Mouse (Mus musculus) telencephalon, adult 2 months (tissue): ENCODE measurements around the gene Tnfrsf21.

Experiments used
- DNase-seq: peaks from one replicate; pipeline ENCODE4 v3.0.0-alpha.2; 2011; ENCODE audit warnings: low read depth, low spot score

Gene Tnfrsf21

DNA sequence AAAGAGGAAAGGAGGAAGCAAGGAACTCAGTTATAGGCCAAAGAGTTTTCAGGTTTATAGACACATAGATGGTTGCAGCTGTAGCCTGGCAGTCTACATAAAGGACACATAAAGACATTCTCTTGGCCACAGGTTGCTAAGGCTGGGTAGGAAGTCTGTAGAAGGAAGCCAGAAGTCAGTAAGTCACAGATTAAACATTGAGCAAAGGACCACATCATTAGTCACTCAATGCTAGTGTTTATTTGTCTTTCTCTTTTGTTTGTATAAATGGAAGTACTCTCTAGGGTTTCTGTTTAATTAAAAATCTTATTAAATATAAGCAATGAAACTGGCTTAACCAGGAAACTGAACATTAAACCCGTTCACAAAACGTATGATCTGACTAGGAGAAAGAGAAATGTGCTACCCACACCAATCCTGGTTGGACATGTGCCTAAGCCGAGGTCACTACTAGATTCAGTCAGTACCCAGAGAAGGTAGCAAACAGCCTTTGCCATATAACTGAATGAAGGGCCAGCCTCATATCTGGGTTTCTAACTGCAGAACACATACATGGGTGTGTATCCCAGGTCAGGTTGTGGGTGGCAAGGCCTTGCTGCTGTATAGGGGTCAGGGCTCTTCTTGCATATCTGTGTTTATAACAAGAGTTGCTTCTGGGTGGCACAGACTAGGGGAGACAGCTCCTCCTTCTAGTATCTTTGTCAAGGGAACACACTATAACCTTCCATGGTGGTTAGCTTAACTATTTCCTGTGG is 113.9 kb downstream of the Tnfrsf21 start:
- DNase-seq = no peak

DNA sequence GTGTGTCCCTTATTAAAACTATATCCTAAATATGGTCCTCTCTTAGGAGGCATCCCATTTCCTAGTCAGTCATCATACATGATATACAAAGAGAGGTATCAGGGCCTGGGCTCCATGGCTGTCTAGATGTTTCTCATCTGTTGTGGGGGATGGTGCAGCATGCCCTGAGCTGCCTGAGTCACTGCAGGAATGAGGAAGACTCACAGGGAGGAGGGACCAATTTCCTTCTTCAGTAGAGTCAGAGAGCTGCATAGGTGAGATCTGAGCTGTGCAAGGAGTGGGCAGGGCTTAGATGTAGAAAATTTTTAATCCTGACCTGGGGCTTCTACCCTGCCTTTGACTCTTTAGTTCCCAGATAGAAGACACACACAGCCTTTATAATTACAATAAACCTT is 114.5 kb downstream of the Tnfrsf21 start:
- no peak for DNase-seq

DNA sequence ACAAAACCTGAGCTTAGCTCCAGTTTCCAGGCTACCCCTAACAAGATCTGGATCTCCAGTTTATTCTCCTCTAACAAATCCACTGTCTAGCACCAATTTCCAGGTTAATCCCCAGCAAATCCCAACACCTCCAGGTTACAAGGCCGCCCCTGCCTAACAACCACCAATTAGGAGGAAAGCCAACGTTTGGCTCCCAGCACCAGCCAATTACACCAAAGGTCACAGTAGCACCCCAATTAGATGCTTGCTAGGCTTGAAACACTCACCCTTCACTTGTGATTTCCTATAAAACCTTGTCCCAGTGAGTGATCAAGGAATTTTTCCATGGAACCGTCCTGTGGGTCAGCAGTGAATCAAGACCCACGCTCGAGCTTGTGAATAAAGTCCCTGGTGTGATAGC is 116.1 kb downstream of the Tnfrsf21 start:
- no peak for DNase-seq

DNA sequence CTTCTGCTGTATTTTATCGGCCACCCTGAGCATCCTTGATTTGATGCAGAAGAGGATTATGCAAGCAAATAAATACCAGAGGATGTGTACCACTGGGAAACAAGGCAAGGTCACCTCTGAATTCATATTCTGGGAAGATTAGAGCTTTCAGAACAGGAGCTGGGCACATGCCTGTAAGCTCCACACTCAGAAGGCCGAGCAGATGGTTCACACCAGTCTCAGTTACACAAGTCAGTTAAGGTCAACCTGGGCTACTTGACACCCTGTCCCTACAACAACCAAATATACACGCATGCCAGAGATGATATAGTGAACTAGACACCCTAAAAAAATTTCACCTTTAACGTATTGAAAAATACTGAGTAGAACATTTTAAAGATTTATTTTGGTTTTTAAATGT is 116.8 kb downstream of the Tnfrsf21 start:
- DNase-seq = no peak

DNA sequence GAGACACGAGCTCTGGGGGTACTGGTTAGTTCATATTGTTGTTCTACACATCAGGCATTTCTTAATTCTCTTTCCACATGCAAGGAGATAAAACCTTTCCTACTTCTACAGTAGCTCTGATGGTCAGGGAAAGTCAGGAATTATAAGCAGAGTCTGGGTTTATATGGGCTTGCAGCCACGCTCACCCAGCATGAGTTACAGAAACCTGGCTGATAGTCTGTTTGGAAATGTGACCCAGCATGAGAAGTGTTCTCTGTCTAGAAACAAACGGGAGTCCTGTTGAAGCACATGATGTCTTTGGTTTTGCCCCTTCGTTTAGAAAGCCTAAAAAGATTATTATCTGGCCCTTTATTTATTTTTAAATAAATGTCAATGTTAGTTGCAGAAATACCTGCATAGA is 118.6 kb downstream of the Tnfrsf21 start:
- DNase-seq = no peak

DNA sequence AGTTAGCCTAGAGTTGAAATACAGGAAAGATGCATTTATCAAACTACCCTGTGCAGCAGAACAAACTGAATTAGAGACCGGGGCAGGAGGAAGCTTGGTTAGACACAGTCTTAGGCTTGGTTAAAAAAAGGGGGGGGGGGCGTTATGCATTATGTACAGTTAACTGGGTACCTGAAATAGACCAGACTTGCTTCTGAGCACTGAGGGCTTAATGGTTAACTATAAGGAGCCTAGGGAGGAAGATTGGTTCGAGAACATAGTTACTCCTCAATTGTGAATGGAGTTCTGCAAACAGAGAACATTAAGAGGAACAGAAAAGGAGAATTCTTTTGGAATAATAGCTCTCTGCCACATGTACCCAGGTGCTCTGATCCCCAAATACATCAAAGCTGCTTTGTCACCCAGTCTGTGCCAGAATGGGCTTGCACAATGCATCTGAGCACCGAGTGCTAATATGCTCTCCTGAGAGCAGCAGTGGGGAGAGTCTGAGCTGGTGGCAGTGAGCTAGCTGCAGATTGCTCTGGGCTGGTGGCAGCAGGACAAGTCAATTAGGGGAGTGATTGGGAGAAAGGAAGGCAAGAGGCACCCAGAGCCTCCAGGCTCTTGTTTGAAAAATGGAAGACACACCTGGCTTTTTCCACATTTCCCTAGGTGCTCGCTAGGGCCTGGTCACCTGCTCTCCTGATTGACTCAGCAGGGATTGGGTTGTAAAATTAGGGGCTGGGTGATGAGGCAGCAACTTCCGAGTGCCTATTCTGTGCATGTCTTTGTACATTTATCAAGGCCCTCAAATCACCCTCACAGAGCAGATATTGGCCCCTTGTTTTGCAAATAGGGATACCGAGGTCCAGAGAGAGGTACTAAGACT is 119.3 kb downstream of the Tnfrsf21 start:
- DNase-seq = no peak

DNA sequence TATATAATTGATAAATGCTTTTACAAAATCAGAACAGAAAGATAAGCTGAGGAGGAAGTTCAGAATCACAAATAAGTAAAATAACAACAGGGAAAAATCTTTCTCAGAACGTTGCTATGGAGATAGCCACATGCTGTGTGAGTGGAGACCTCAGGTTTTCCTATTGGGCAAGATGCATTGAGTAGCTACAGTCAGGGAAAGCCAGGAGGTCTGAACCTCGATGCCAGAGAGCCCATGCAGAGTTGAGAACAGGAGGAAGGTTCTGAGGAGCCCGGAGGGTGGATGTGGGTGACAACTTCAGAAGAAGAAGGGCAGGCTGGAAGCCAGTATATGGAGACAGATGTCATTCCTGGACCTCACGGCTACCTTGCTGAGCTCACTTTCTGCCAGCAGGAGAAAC is 120.4 kb downstream of the Tnfrsf21 start:
- DNase-seq = no peak

DNA sequence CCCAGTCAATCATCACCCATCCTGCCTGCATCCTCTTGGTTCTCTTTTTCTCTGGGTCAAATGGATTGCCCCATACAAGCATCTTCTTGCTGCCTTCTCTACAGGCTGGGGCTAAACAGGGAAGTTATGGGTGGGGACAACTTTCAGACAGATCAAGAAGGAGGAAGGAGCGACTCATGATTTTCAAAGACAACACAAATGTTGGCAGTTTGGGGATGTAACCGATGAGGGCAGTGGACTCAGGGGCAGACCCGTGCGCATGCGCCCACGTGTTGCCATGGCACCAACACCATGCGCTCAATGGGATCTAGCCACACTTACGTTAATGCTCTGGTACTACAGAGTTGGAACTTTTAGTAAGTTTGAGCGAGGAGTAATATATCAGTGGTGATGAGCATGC is 121.5 kb downstream of the Tnfrsf21 start:
- DNase-seq = no peak

DNA sequence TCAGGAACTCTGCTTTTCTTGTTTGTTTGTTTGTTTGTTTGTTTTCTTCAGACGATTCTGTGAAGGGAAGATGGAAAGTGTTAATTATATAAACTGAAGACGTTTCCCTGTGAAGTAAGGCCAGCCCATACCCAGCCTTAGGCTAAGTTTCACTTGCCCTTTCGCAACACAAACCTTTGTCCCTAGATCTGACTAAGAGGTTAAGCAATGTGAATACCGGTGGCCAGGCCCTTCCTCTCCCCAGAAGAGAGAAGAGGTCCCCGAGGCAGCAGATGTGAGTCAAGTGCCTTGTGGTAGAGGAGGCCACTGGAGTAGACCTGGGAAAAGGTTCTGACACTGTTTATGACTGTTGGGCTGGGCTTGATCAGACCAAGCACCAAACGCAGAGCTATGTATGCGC is 122.0 kb downstream of the Tnfrsf21 start:
- no peak for DNase-seq
